Mouse (Mus musculus) kidney, embryonic 14.5 days (tissue): ENCODE measurements around the gene Chodl. TPM values are rescaled to one million over a fixed set of nuclear protein-coding genes. Genes with fewer than 3 reads are reported as not detected.

ENCODE experiments used
- ATAC-seq: fragments of 200-750 bp; cut with Nextera tagmentation; 2 replicates; pipeline ENCODE4 v1.8.0; 2017; ENCODE audit warnings: moderate number of reproducible peaks, mild to moderate bottlenecking, moderate TSS enrichment, moderate library complexity; ENCODE audit not compliant: low FRiP score, low TSS enrichment
- H3K27ac ChIP-seq: fragments of 300-500 bp; sonication (generic); 2 replicates; pipeline ENCODE4 v1.5.1; 2014; ENCODE audit warnings: low read depth, mild to moderate bottlenecking, low read length, moderate library complexity, mixed read lengths
- H3K27me3 ChIP-seq: fragments of 300-500 bp; sonication (generic); 2 replicates; pipeline ENCODE4 v1.6.1; 2014; ENCODE audit warnings: mild to moderate bottlenecking, low read length; ENCODE audit not compliant: control insufficient read depth, insufficient read depth
- H3K36me3 ChIP-seq: fragments of 300-500 bp; sonication (generic); 2 replicates; pipeline ENCODE4 v1.6.1; 2014; ENCODE audit warnings: low read length, mixed read lengths; ENCODE audit not compliant: control insufficient read depth, insufficient read depth
- H3K4me1 ChIP-seq: fragments of 300-500 bp; sonication (generic); 2 replicates; pipeline ENCODE4 v1.6.1; 2014; ENCODE audit warnings: low read length, mixed read lengths; ENCODE audit not compliant: control insufficient read depth, insufficient read depth
- H3K4me2 ChIP-seq: fragments of 300-500 bp; sonication (generic); replicated peaks from 2 replicates; pipeline ENCODE4 v1.6.1; 2014; ENCODE audit warnings: low read depth, mild to moderate bottlenecking, low read length
- H3K4me3 ChIP-seq: fragments of 300-500 bp; sonication (generic); 2 replicates; pipeline ENCODE4 v1.5.1; 2014; ENCODE audit warnings: mild to moderate bottlenecking, low read length
- H3K9ac ChIP-seq: fragments of 300-500 bp; sonication (generic); 2 replicates; pipeline ENCODE4 v1.6.1; 2014; ENCODE audit warnings: low read depth, mild to moderate bottlenecking, low read length, moderate library complexity
- H3K9me3 ChIP-seq: fragments of 300-500 bp; sonication (generic); 2 replicates; pipeline ENCODE4 v1.6.1; 2016; ENCODE audit warnings: low read length; ENCODE audit not compliant: control insufficient read depth
- WGBS: fragments of 180-500 bp; shearing (Covaris S2); extraction: QIAGEN DNeasy Blood & Tissue Kit; methylation state at CpG from one replicate; pipeline ENCODE4 v1.1.7; 2014; 5-methylcytosine and 5-hydroxymethylcytosine counted together
- polyA plus RNA-seq: library from polyadenylated mRNA; unstranded; fragments of >200 nt; fragmentation: Nextera tagmentation; extraction: Ambion mirVana; gene quantifications from 2 replicates; pipeline ENCODE4 v1.2.1, GENCODE M21; 2014

The Chodl gene
- polyA plus RNA-seq, 1 experiment from 2014 or later, result 1.1 TPM

DNA sequence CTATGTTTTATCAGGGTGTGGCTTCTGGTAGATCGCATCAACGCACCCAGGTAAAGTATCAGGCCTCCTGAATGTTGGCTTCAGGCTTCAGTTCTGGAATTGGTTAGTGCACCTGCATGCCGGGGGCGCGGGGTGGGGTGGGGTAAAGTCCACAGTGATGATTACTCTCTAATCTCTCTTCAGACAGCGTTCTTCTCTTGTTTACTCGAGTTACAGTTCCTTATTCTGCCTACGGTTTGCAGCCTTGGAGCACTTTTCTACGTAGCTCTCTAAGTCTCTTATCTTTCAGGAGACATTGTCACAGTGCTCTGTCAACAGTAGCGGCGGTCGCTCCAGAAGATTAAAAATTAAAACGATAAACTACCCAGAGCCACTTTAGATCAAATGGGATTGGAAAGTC lies 43.4 kb downstream of the Chodl start:
- H3K36me3 ChIP-seq, result no peaks in the 10 kb centered on the region
- 93% methylated on average over 13 of the region's 13 CpGs for WGBS
- no peaks in the 10 kb centered on the region for H3K27me3 ChIP-seq
- ATAC-seq, result no peak
- H3K9ac ChIP-seq, result no peak overlapping the region
- H3K27ac ChIP-seq, result no peak overlapping the region
- no peak overlapping the region for H3K4me2 ChIP-seq
- no peaks in the 10 kb centered on the region for H3K4me1 ChIP-seq
- no peak overlapping the region for H3K4me3 ChIP-seq
- H3K9me3 ChIP-seq, result peaks cover 3% of the 10 kb centered on the region; the same call in 1 of the 2 replicates

DNA sequence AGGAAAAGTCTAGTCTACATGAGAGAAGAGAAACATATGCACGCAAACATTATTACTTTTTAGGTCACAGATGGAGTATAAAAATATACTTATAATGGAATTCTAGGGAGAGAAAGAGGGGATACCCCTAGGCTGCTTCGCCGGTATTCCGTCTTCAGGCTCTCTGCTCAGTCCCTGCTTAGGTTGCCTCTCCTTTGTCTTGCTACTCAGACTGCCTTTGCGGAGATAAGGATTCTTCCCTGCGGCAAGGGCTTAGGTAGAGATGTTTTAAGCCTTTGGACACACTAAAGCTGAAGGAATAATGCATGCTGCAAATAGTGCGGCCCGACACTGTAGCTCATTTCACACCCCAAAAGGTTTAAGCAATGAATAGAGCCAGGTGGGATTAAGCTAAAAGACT lies 45.6 kb downstream of the Chodl start:
- no peak overlapping the region for H3K4me2 ChIP-seq
- WGBS, result 87% methylated on average over 8 of the region's 8 CpGs
- ATAC-seq, result no peak
- no peaks in the 10 kb centered on the region for H3K27me3 ChIP-seq
- H3K36me3 ChIP-seq, result no peaks in the 10 kb centered on the region
- H3K27ac ChIP-seq, result no peak overlapping the region
- H3K9me3 ChIP-seq, result peaks cover 3% of the 10 kb centered on the region; the same call in 1 of the 2 replicates
- H3K9ac ChIP-seq, result no peak overlapping the region
- no peaks in the 10 kb centered on the region for H3K4me1 ChIP-seq
- no peak overlapping the region for H3K4me3 ChIP-seq

Other genes with a start within 250 kb of the Chodl start
- gene Tmprss15, start 160.1 kb downstream of the Chodl start, polyA plus RNA-seq, result not detected in 2 replicates